ENCODE assay signal across 8 mouse cellular contexts in genomic region chr1:36475480-36476110, GRCm38 (mm10). TPM values are rescaled to one million over a fixed set of nuclear protein-coding genes. Genes with fewer than 3 reads are reported as not detected.
DNase-seq lines count a peak whose midpoint lies in the region; ATAC-seq lines count a peak whose summit lies in the region.

No protein-coding gene starts in this region.

- H3K4me2 ChIP-seq in heart, embryonic 12.5 days: peak overlapping the region; percentile 69
- peak overlapping the region; percentile 85 for H3K4me2 ChIP-seq in embryonic facial prominence, embryonic 14.5 days (ENCODE audit: low read depth, low read length)
- H3K4me2 ChIP-seq in kidney, embryonic 14.5 days (replicated peaks; ENCODE audit: low read depth, low read length): peak overlapping the region; percentile 82; the same call in 1 of the 2 replicates
- peak overlapping the region; percentile 80 for H3K4me2 ChIP-seq in midbrain, embryonic 16.5 days (ENCODE audit: low read length)

- no peaks in the 10 kb centered on the region for H3K9me3 ChIP-seq in heart, embryonic 12.5 days (replicated peaks)
- H3K9me3 ChIP-seq in embryonic facial prominence, embryonic 14.5 days (ENCODE audit: control insufficient read depth, low read length): no peaks in the 10 kb centered on the region
- H3K9me3 ChIP-seq in kidney, embryonic 14.5 days (ENCODE audit: control insufficient read depth, low read length): no peaks in the 10 kb centered on the region
- no peaks in the 10 kb centered on the region for H3K9me3 ChIP-seq in midbrain, embryonic 16.5 days (replicated peaks; ENCODE audit: control insufficient read depth, low read length, poor library complexity, severe bottlenecking)

- no peaks in the 10 kb centered on the region for H3K36me3 ChIP-seq in heart, embryonic 12.5 days
- H3K36me3 ChIP-seq in embryonic facial prominence, embryonic 14.5 days (ENCODE audit: control insufficient read depth, insufficient read depth, low read length): no peaks in the 10 kb centered on the region
- no peaks in the 10 kb centered on the region; the same call in 1 of the 2 replicates for H3K36me3 ChIP-seq in kidney, embryonic 14.5 days (ENCODE audit: control insufficient read depth, insufficient read depth, low read length)
- H3K36me3 ChIP-seq in midbrain, embryonic 16.5 days (ENCODE audit: control insufficient read depth, insufficient read depth, low read length): no peaks in the 10 kb centered on the region

- ATAC-seq in heart, embryonic 12.5 days (ENCODE audit: insufficient number of reproducible peaks, low FRiP score): no peak
- ATAC-seq in embryonic facial prominence, embryonic 14.5 days (ENCODE audit: low read depth): no peak
- no peak for ATAC-seq in kidney, embryonic 14.5 days (ENCODE audit: low FRiP score, low TSS enrichment)
- ATAC-seq in midbrain, embryonic 16.5 days: no peak

- no peaks in the 10 kb centered on the region for H3K27me3 ChIP-seq in heart, embryonic 12.5 days (replicated peaks)
- H3K27me3 ChIP-seq in embryonic facial prominence, embryonic 14.5 days (replicated peaks; ENCODE audit: control insufficient read depth, insufficient read depth, low read length): no peaks in the 10 kb centered on the region
- no peaks in the 10 kb centered on the region for H3K27me3 ChIP-seq in kidney, embryonic 14.5 days (ENCODE audit: control insufficient read depth, insufficient read depth, low read length)
- H3K27me3 ChIP-seq in midbrain, embryonic 16.5 days (ENCODE audit: control insufficient read depth, insufficient read depth, low read depth, low read length): no peaks in the 10 kb centered on the region

- intact Hi-C loops in heart, postnatal 25 days (cut with DNase I): loop anchor here (5.0 kb wide), 1 partner anchor 33 kb away; no protein-coding TSS in a partner anchor

- H3K9ac ChIP-seq in heart, embryonic 12.5 days: no peak overlapping the region
- peak overlapping the region; percentile 56 for H3K9ac ChIP-seq in embryonic facial prominence, embryonic 14.5 days (ENCODE audit: low read depth, low read length)
- H3K9ac ChIP-seq in kidney, embryonic 14.5 days (ENCODE audit: low read depth, low read length): 0 out of 2 replicates have a peak overlapping the region, but pooled peaks have one; percentile 13
- peak overlapping the region; percentile 42 for H3K9ac ChIP-seq in midbrain, embryonic 16.5 days (ENCODE audit: low read depth, low read length)

- H3K4me3 ChIP-seq in heart, embryonic 12.5 days: no peak overlapping the region
- H3K4me3 ChIP-seq in embryonic facial prominence, embryonic 14.5 days (ENCODE audit: low read depth, low read length): peak overlapping the region; percentile 72
- no peak overlapping the region for H3K4me3 ChIP-seq in kidney, embryonic 14.5 days (ENCODE audit: low read length)
- H3K4me3 ChIP-seq in midbrain, embryonic 16.5 days (ENCODE audit: low read depth, low read length): 0 out of 2 replicates have a peak overlapping the region, but pooled peaks have one; percentile 3

- no peak for DNase-seq in heart, postnatal 25 days (ENCODE audit: low spot score)
- peak; percentile 61 for DNase-seq in embryonic facial prominence, embryonic 14.5 days (ENCODE audit: low spot score)
- no peak for DNase-seq in urinary bladder, adult 2 months (ENCODE audit: low spot score)
- DNase-seq in cerebellum, postnatal 36 days: no peak
- no peak for DNase-seq in urinary bladder, postnatal 14 days (ENCODE audit: low spot score)

- 61% methylated on average over 8 of the region's 8 CpGs for WGBS in heart, embryonic 12.5 days
- WGBS in embryonic facial prominence, embryonic 14.5 days: 35% methylated on average over 8 of the region's 8 CpGs
- WGBS in kidney, embryonic 14.5 days: 49% methylated on average over 8 of the region's 8 CpGs
- 50% methylated on average over 8 of the region's 8 CpGs for WGBS in midbrain, embryonic 16.5 days

- H3K4me1 ChIP-seq in heart, embryonic 12.5 days (replicated peaks): peaks cover 43% of the 10 kb centered on the region
- H3K4me1 ChIP-seq in embryonic facial prominence, embryonic 14.5 days (ENCODE audit: control insufficient read depth, insufficient read depth, low read length): peaks cover 44% of the 10 kb centered on the region
- H3K4me1 ChIP-seq in kidney, embryonic 14.5 days (ENCODE audit: control insufficient read depth, insufficient read depth, low read length): peaks cover 62% of the 10 kb centered on the region
- peaks cover 47% of the 10 kb centered on the region for H3K4me1 ChIP-seq in midbrain, embryonic 16.5 days (ENCODE audit: control insufficient read depth, insufficient read depth, low read length)

- no peak overlapping the region for H3K27ac ChIP-seq in heart, embryonic 12.5 days (ENCODE audit: poor library complexity, severe bottlenecking)
- H3K27ac ChIP-seq in embryonic facial prominence, embryonic 14.5 days (replicated peaks; ENCODE audit: low read depth, low read length): peak overlapping the region; percentile 71
- no peak overlapping the region for H3K27ac ChIP-seq in kidney, embryonic 14.5 days (ENCODE audit: low read depth, low read length)
- H3K27ac ChIP-seq in midbrain, embryonic 16.5 days (ENCODE audit: low read length): no peak overlapping the region

RNA-seq across cellular contexts. Expression of gene Cnnm4, which starts 4.2 kb away (rescaled TPM):
- polyA plus RNA-seq in heart, embryonic 12.5 days (2016; fragmentation: Nextera tagmentation; extraction: Ambion mirVana): 6.2 and 7.3 TPM in 2 replicates
- total RNA-seq in heart, postnatal 25 days (2021): 1 to 10 TPM; 4.1 to 4.3 TPM
- polyA plus RNA-seq in embryonic facial prominence, embryonic 14.5 days (2014; fragmentation: Nextera tagmentation; extraction: Ambion mirVana): 13.5 and 13.9 TPM in 2 replicates
- polyA plus RNA-seq in kidney, embryonic 14.5 days (2014; fragmentation: Nextera tagmentation; extraction: Ambion mirVana): 12.8 and 13.1 TPM in 2 replicates
- 9.8 and 11.5 TPM in 2 replicates for polyA plus RNA-seq in midbrain, embryonic 16.5 days (2015; fragmentation: Nextera tagmentation; extraction: Ambion mirVana)
- polyA plus RNA-seq in urinary bladder, adult 2 months (2012; rRNA removed): 8.6 and 9.1 TPM in 2 replicates

RNA-seq across cellular contexts. Expression of gene Lman2l, which starts 30.5 kb away (rescaled TPM):
- 53.8 and 57.7 TPM in 2 replicates for polyA plus RNA-seq in heart, embryonic 12.5 days (2016; fragmentation: Nextera tagmentation; extraction: Ambion mirVana)
- total RNA-seq in heart, postnatal 25 days (2021): 10 to 100 TPM; 22.8 to 27.2 TPM
- polyA plus RNA-seq in embryonic facial prominence, embryonic 14.5 days (2014; fragmentation: Nextera tagmentation; extraction: Ambion mirVana): 31.7 and 33.3 TPM in 2 replicates
- 33.6 and 33.7 TPM in 2 replicates for polyA plus RNA-seq in kidney, embryonic 14.5 days (2014; fragmentation: Nextera tagmentation; extraction: Ambion mirVana)
- 65.7 and 73.0 TPM in 2 replicates for polyA plus RNA-seq in midbrain, embryonic 16.5 days (2015; fragmentation: Nextera tagmentation; extraction: Ambion mirVana)
- 17.6 and 20.3 TPM in 2 replicates for polyA plus RNA-seq in urinary bladder, adult 2 months (2012; rRNA removed)

RNA-seq across cellular contexts. Expression of gene Cnnm3, which starts 36.1 kb away (rescaled TPM):
- polyA plus RNA-seq in heart, embryonic 12.5 days (2016; fragmentation: Nextera tagmentation; extraction: Ambion mirVana): 2.2 and 3.4 TPM in 2 replicates
- total RNA-seq in heart, postnatal 25 days (2021): 10 to 100 TPM; 14.7 to 15.7 TPM
- polyA plus RNA-seq in embryonic facial prominence, embryonic 14.5 days (2014; fragmentation: Nextera tagmentation; extraction: Ambion mirVana): 4.8 and 5.1 TPM in 2 replicates
- polyA plus RNA-seq in kidney, embryonic 14.5 days (2014; fragmentation: Nextera tagmentation; extraction: Ambion mirVana): 5.7 and 7.5 TPM in 2 replicates
- 4.2 and 4.5 TPM in 2 replicates for polyA plus RNA-seq in midbrain, embryonic 16.5 days (2015; fragmentation: Nextera tagmentation; extraction: Ambion mirVana)
- 15.2 and 17.6 TPM in 2 replicates for polyA plus RNA-seq in urinary bladder, adult 2 months (2012; rRNA removed)

Comparison
In these comparisons a context has a peak if more than half of its experiments do, and no peak if none do; other contexts are left out.
1. H3K4me3 ChIP-seq: peak in embryonic facial prominence, embryonic 14.5 days (single experiment) and midbrain, embryonic 16.5 days (single experiment); none in heart, embryonic 12.5 days (single experiment) and kidney, embryonic 14.5 days (single experiment).
2. Peak in every context shown above with its lines, with median percentiles within 50 percentile points of each other: H3K4me2 ChIP-seq.